Mouse (Mus musculus) kidney, postnatal 14 days (tissue): ENCODE measurements around the gene Naif1.

Source experiments
- DNase-seq: peaks from one replicate; pipeline ENCODE4 v3.0.0; 2022; ENCODE audit warnings: mixed read lengths

The Naif1 gene

DNA sequence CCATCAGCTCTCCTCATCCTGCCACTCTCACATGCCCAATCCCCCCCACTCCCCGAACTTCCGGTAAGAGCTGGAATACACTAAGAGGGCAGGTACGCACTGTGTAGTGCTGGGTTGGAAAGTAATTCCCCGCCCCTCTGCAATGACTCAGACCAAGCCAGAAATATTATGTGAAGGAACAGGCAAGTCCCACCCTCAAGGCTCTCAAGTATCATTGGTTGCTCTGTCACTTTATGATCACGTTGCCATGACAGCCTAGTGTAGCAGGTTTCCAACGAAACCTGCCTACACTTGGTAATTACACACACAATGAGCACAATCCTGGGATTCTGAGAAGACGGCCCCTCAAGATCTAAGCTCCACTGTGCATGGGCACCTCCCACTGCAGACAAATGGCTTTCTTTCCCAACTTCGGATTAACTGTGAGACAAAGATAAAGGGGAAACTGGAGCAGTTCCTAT is 22.0 kb upstream of the Naif1 start:
- DNase-seq: no peak

DNA sequence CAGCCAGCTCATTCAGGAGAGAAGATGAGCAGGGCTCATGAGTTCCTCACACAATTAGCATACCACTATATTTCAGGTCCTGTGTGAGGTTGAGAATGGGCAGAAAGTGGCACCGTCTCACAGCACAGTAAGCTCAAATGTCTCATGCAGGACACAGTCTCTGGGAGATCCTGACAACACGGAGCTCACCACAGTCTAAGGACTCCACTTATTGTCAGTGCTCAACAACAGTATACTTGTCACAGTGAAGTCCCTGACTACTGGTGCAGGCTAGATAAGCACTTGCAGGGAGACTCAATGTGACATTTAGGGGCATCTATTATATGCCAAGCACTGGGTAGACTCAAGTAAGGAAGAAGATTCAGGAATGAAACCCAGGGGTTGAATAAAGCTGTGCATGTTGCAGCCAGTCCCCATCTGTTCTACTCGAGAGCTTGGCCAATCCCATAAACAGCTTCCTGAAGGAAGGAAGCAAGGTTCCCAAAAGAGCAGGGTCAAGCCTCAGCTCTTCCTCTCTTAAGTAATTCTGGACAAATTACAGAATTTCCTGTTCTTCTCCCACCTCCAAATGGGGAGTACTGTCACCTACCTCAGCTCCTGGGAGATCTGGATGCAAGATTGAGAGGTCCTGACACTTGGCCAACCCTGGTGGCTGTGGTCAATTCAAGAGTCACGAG is 20.9 kb upstream of the Naif1 start:
- no peak for DNase-seq

DNA sequence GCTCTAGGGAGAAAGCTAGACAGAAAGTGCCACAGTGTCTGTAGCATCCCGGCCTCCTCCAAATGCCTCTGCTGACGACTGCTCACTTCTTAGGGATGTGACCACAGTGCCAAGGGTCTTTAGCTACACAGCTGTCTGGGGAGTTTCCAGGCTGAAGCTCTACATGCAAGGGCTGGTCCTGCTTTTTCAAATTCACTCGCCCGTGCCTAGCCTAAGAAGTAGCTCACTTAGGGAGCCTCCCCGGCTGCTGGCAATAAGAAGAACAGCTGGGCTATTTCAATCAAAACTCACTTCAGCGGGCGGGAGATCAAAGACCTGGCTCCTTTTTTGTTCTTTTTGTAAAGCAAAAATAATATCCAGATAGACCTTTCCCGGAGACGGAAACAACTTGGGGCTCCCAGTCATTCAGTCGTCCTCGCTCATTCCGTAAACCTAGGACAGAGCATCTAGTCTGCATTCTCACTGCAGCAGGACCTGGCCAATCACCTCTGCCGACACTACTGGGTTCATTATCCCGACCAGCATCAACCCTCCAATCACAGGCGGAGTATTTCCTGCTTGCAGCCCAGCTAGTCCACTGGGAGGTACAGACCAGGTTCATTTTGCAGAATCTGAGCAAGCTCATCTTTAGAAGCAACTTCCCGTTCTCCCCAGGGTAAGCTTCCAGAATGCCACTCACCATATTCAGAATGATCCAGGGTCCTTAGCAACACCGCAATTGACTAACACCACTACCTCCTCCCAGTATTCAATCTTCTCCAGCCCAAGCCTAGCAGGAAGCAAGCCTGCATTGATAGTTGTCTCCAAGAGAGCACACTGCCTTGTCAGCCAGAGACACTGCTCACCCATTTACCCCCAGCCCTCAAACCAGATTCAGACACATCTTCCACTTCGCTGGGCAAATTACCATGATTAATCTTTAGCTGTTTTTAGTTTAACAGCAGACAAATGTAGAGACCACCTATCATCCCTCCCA is 19.3 kb upstream of the Naif1 start:
- peak; percentile 85 for DNase-seq

DNA sequence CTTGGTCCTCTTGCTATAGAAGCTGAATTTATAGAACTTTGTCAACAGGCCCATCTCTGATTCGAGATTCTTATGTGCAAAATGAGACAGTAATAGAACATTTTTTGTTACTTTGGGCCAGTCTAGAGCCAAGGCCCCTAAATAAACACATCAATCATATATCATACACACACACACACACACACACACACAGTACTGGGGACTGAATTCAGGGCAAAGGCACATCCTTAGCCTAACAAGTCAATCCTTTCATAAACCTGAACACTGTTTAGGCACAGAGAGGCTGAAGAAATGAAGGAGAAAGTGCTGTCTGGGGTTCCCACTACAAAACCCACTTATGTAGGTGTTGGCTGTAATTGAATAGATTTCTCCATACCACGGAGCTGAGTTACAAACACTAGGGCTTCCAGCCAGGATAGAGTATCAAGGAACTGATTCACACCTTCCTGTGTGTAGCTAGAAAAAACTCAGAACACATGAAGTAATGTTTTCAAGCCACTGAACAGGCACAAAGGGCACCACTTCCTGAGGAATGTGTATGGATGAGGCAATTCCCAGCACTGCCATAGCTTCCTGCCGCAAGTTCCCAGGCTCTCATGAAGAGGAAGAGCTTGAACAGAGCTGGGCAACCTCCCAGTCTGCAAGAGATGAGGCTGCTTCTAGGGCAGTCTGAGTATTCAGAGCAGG is 13.4 kb upstream of the Naif1 start:
- peak; percentile 63 for DNase-seq

DNA sequence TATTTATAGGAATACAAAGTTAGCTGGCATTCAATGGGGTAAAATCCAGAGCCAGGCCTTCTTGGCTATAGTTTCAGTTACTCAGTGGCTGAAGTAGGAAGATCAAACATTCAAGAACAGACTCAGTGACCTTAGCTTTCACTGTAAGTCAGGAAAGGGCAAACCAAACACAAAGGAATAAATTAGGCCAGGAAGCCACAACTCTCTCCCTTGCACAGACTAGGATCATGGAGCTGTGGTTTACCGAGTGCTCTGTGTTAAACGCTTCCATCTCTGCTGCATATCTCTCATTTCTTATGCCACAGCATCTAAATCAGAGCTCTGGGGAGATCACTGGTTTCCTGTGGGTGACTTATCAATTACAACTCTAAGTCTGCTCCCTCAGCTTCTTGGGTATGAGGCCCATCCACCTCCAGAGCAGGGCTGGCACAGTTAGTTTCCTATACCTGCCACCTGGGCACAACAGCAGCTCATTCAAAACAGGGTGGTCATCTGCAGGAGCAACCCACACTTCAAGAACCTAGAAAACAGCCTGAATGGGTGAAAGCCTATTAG is 12.6 kb upstream of the Naif1 start:
- no peak for DNase-seq

DNA sequence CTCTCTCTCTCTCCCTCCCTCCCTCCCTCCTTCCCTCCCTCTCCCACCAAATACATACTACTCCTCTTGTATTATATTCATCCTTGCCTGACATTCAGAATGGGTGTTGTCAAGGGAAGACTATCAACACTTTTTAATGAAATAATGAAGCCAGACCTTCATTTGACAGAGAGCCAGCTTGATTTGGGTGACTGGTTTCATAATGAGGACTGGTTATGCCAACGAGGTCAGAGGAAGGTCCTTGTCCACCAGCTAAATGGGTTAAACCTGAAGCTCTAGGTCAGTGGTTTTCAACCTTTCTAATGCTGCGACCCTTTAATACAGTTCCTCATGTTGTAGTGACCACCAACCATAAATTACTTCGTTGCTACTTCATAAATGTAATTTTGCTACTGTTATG is 11.5 kb upstream of the Naif1 start:
- no peak for DNase-seq

DNA sequence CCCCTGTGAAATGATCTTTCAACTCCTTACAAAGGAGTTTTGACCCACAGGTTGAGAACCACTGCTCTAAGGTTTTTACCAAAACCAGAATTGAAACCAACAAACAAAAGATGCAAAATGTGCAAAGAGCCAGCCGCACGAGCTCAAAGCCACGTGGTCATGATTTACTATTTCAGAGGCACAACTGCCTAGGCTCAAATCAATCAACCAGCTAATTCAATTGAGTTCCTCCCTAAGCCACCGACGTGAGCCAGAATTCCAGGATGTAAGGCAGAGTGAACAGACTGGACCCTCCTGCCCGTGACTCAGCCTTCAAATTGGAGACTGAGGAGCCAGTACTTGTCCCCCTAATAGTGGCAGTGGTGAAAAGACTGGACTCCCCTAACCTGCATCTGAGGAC is 11.1 kb upstream of the Naif1 start:
- DNase-seq: no peak

DNA sequence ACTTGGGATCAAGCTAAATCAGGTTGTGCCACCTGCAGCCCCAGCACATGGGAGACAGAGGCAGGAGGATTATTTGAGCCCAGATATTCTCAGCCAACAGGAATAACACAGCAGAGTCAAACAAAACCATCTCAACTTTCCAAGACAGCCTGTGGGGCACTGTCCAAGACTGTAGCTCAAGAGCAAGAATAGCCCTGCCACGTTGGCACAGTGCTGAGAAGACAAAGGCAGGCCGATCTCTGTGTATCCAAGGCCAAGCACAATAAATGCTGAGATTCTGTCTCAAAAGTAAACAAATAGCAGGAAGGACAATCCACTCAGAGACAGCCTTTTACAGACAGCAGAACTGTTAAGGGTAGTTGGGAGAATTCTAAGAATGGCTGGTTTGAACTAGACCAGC is 10.1 kb upstream of the Naif1 start:
- DNase-seq: no peak

DNA sequence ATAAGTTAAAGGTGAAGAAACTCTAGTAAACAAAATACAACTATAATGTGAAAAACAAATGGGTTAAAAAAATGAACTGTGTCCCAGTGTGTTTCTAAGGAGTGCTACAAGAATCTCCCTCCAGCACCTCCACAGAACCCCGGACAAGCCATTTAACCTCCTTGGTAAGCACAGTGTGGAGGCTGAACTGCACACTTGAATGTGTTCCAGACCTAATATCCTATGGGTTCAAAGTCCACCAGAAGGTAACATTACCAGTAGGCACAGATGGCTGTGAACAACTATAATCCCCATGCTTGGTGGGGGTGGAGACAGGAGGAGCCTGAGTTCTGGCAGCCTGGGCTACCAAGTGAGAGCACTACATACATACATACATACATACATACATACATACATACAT is 9.6 kb upstream of the Naif1 start:
- DNase-seq: no peak

DNA sequence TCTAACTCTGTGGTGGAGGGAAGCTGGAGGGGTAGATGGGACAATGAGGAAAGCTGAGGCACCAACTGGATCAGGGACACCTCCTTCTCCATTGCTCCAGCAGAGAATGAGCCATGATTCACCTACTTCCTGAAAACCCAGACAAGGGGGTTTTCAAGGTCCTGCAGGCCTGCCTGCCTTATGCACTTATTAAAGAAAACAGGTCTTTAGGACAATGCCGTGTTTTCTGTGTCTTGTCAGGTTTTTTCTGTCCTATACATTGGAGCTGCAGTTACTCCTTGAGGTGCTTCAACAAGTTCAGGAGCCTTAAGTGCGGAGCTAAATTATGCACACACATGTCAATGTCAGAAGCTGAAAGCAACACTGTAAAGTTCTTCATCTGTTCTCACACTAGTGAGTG is 8.7 kb upstream of the Naif1 start:
- no peak for DNase-seq

DNA sequence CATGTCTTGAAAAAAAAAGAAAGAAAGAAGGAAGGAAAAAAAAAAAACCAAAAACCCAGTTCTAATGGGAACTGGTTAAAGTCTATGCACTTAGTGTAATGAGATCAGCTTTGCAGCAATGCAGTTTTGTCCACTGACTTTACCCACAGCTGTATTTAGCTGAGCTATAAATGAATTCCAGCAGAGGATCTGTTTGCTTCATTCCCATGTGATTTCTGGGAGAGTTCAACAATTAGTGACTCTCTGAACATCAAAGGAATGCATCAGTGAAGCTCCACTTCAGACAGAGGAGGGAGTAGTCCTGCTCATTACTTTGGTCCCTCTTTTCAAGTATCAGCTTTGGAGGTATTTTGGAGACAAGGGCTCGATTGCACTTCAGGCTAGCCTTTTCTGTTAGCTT is 4.7 kb upstream of the Naif1 start:
- no peak for DNase-seq

DNA sequence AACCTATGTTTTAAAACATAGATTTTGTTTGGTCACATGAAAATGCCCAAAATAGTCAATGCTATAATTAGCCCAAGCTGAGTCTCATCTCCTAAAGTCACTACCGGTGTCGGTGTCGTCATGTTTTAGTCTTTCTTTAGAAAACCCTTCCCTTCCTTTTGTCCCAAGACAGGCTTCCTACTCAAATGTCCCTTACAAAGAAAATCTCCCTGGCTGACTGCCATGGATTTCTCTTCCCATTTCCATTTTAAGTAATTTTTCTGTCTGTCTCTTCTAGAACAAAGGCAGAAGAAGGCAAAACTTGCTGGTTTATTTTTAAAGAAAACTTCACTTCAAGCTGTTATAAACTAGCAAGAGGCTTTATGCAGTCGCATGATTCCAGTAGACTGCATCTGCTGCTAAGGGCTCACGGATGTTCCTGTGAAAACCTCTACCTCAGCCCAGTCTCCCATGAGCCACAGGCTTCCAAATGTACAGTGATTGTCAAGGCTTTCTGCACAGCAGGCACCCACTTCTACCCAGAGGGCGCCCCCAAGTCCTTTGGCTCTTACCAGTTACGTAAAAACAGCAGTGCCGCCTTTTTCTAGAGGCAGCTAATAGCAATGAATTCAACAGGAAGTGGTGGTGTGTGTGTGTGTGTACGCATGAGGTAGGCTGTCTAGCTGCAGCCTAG is 2.9 kb upstream of the Naif1 start:
- peak; percentile 64 for DNase-seq

DNA sequence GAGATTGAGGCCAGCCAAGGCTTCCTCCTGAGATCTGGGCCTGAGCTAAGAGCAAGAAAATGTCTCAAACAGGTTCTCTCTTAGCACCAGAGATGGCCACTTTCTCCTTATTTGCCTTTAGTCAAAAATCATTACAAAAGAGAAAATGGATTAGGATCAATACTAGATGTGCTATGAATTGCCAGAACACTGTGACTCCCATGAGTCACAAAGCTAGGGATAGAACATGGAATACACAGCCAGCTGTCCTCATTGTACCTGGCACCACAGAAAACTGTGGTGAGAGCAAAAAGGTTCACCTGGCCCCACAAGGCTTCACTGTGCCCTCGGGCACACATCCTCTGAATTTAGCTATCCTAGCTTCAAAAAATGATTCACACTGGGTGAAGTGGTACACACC is 1.8 kb upstream of the Naif1 start:
- DNase-seq: no peak

DNA sequence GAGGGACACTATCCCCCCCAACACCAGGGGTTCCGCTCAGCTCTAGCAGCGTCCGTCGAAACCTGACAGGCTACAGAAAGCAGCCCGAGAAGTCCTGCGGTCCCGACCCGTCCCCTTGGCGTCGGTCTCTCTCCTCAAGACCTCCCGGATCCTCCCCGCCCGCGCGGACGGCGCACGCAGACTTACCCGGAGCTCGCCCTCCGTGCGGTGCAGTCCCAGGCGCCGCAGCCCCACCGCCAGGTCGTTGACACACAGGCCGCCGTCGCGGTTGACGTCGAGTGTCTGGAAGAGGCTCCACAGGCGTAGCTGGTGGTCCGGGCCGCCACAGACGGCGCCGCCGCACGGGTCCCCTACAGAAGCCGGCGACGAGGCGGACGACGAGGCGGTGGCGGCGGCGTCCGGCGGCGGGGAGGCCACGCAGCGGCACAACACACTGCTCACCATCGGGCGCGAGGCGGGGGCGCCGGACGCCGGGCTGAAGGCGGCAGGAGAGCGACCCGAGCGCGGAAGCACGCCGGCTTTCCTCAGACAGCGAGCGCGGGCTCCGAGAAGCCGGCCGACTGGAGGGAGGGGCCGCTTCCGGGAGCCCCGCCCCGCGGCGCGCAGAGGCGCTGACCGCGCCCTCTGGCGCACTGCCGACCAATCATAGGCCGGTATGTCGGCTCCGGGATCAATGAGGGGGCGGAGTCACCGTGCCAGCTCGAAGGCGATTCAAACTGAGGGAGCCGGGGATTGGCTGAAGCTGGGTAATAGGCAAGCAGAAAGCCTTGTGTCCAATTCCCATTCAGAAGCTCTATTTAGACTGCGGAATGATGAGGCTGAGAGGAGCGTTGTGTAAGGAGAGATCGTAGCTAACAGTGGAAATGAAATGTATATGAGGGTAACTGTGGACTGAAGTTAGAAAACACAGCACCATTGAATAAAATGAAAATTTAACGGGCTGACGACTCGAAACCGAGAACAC is 906 bp downstream of the Naif1 start, which contains the start of gene Slc25a25:
Gene Slc25a25, minus strand, starts transcription at position 565 of the 964 bp plus-strand sequence.
- peak; percentile 99 for DNase-seq

DNA sequence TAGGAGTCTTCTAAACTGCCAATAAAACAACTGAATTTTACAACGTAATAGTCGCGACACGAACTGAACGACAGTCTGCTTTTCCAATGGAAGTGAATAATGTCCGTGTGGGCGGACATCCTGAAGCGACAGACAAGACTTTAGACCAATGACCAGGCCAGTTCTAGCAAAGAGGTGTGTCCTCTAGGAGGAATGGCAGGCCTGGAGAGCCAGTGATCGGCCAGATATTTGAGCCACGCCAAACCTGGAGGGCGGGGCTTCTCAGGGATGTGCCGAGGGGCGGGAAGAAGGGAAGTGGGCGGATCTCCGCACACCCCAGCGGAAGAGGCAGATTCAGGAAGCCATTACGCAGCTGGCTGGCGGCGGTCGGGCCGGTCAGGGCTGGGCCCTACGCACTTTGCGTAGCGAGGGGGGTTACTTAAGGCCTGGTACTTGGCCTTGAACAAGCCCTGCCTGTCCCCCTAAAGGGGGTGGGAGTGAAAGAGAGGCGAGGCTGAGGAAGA is 1.7 kb downstream of the Naif1 start:
- peak; percentile 99 for DNase-seq

DNA sequence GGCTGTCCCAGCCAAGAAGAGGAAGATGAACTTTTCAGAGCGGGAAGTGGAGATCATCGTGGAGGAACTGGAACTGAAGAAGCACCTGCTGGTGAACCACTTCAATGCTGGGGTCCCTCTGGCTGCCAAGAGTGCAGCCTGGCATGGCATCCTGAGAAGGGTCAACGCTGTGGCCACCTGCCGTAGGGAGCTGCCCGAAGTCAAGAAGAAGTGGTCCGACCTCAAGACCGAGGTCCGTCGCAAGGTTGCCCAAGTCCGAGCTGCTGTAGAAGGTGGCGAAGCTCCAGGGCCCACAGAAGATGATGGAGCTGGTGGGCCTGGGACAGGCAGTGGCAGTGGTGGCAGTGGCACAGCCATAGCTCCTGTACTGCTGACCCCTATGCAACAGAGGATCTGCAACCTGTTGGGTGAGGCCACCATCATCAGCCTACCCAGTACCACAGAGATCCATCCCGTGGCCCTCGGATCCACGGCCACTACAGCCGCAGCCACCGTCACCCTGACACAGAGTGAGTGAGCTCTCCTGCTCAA is 2.2 kb downstream of the Naif1 start:
- peak; percentile 29 for DNase-seq

DNA sequence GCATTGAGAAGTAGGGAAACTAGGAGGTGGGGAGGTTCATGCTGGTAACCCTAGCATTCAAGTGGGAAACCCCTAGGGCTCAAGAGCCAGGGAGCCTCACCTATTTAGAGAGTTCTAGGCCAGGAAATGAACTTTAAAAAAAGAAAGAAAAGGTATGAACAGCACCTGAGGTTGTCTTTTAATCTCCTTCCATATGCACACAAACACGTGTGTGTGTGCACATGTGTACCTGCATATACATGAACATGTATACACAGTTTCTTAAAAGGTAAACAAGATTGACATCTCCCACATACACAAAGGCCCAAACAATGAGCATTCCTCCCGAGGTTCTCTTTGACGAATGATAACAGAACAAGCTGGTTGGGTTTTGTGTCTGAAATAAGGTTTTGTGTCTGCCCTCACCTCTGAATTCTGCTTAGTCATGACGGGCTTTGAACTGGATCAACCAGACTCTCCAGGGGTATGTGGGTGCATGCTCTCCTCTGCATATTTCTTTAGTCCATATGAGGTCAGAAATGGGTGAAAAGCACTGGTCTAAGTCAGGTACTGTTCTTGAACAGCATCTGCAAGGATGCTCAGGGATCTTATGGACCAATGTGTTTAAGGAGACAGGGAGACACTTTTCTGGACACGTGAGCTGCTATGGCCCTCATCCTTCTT is 3.5 kb downstream of the Naif1 start:
- no peak for DNase-seq

DNA sequence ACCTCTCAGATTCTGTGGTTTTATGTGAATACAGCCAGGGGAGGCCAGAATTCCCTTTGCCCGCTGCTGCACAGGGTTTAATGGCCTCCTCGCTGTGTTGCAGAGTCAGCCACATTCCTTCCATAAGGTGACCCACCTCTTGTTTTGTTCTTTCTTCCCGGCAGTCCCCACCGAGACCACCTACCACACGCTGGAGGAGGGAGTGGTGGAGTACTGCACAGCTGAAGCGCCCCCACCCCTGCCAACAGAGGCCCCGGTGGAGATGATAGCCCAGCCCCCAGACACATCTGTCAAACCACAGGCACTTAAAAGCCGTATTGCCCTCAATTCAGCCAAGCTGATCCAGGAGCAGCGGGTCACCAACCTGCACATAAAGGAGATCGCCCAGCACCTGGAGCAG is 4.4 kb downstream of the Naif1 start:
- DNase-seq: no peak

DNA sequence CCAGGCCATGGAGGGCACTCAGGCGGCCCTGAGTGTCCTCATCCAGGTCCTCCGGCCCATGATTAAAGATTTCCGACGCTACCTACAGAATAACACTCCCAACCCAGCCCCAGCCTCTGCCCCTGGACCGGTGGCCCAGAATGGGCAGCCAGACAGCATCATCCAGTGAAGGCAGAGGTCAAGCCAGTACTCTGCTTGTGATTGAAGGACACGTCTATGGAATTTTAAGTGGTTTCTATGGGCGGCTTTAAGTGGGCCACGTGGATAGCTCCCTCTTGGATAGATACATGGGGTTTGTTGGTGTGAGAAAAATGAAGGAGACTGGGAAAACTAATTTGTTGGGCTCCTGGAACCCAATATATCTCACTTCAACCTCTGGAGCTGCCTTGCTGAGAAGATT is 4.8 kb downstream of the Naif1 start:
- no peak for DNase-seq

DNA sequence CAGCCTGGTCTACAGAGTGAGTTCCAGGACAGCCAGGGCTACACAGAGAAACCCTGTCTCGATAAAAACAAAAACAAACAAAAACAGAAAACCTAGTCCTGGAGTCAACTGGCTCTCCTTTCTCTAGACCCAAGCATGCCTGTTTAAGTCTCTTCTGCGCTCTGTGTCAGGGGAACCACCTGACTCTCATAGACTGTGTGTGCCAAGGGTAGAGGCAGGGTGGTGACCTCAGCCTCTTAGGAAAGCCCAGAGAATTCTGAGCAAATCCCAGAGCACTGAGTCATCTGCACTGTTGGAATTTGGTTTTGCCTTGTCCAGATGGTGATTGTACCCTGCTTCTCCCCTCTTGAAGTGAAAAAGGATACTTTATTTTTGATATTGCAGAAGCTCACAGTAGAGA is 8.0 kb downstream of the Naif1 start:
- no peak for DNase-seq
